In genomic region chr2:65294092-65294491, GRCm38 (mm10) we compare ENCODE assay signal across 11 mouse cellular contexts. TPM values are rescaled to one million over a fixed set of nuclear protein-coding genes. Genes with fewer than 3 reads are reported as not detected.
DNase-seq lines count a peak whose midpoint lies in the region; ATAC-seq and TF ChIP-seq lines count a peak whose summit lies in the region.
"Had no signal": no experiment of that assay in that cellular context is flagged by ENCODE, and none has a peak within 500 bp of the region (broad histone marks: within the 10 kb centered on the region; RNA-seq: fewer than 3 reads in every experiment).

No protein-coding gene starts in this region.

- DNase-seq in hindbrain, postnatal 0 days (ENCODE audit: low spot score), result peak; percentile 9
- peak; percentile 22 for DNase-seq in ovary, postnatal 36 days (ENCODE audit: low spot score)
- no peak for DNase-seq in ovary, postnatal 14 days (ENCODE audit: low spot score)
- DNase-seq in heart, postnatal 10 days, result peak; percentile 65 to 66
- DNase-seq in testis, postnatal 10 days (ENCODE audit: low spot score), result peak; percentile 59
- no peak for DNase-seq in neural tube, embryonic 10.5 days (ENCODE audit: extremely low spot score, low spot score)
- DNase-seq in layer of hippocampus, postnatal 10 days (ENCODE audit: low spot score in 2 of 2), result no peak
- DNase-seq: thymus, postnatal 36 days had no signal

- H3K27ac ChIP-seq in hindbrain, postnatal 0 days, result no peak overlapping the region
- H3K27ac ChIP-seq in hindbrain, embryonic 13.5 days, result no peak overlapping the region
- H3K27ac ChIP-seq: kidney, postnatal 0 days; liver, embryonic 14.5 days had no signal

- intact Hi-C loops in heart, postnatal 10 days (cut with DNase I), result no loop called here

- ATAC-seq in hindbrain, postnatal 0 days, result no peak
- ATAC-seq in hindbrain, embryonic 13.5 days (ENCODE audit: low FRiP score), result no peak

- no peaks in the 10 kb centered on the region for H3K9me3 ChIP-seq in hindbrain, postnatal 0 days (ENCODE audit: low read length)
- H3K9me3 ChIP-seq in hindbrain, embryonic 13.5 days, result no peaks in the 10 kb centered on the region

- no peaks in the 10 kb centered on the region for H3K36me3 ChIP-seq in hindbrain, postnatal 0 days (ENCODE audit: insufficient read depth, low read length)
- no peaks in the 10 kb centered on the region for H3K36me3 ChIP-seq in hindbrain, embryonic 13.5 days

- TF ChIP-seq CTCF in hindbrain, postnatal 0 days (IDR thresholded peaks at IDR 0.05; ENCODE audit: low read depth), result no peak

- H3K9ac ChIP-seq in hindbrain, postnatal 0 days (replicated peaks; ENCODE audit: low read length), result no peak overlapping the region
- no peak overlapping the region for H3K9ac ChIP-seq in hindbrain, embryonic 13.5 days
- H3K9ac ChIP-seq: liver, embryonic 14.5 days had no signal

- H3K4me3 ChIP-seq in hindbrain, postnatal 0 days (ENCODE audit: low read length), result no peak overlapping the region
- H3K4me3 ChIP-seq in hindbrain, embryonic 13.5 days, result no peak overlapping the region

- H3K4me1 ChIP-seq in hindbrain, postnatal 0 days (ENCODE audit: insufficient read depth, low read length), result no peaks in the 10 kb centered on the region
- H3K4me1 ChIP-seq in hindbrain, embryonic 13.5 days (replicated peaks), result no peaks in the 10 kb centered on the region

- no peaks in the 10 kb centered on the region for H3K27me3 ChIP-seq in hindbrain, postnatal 0 days (ENCODE audit: insufficient read depth, low read length)
- H3K27me3 ChIP-seq in hindbrain, embryonic 13.5 days, result no peaks in the 10 kb centered on the region

- H3K4me2 ChIP-seq in hindbrain, postnatal 0 days (ENCODE audit: low read depth, low read length), result no peak overlapping the region
- H3K4me2 ChIP-seq in hindbrain, embryonic 13.5 days, result no peak overlapping the region

- WGBS in hindbrain, postnatal 0 days, result 46% methylated on average over 8 of the region's 8 CpGs
- WGBS in hindbrain, embryonic 13.5 days, result 77% methylated on average over 8 of the region's 8 CpGs

RNA-seq across cellular contexts. Expression of gene Cobll1, which starts 54.9 kb away (rescaled TPM):
- 2.4 and 2.5 TPM in 2 replicates for total RNA-seq in hindbrain, postnatal 0 days (2014; rRNA removed)
- 3.3 and 3.5 TPM in 2 replicates for polyA plus RNA-seq in hindbrain, postnatal 0 days (2015; fragmentation: Nextera tagmentation; extraction: Ambion mirVana)
- 2.6 and 3.0 TPM in 2 replicates for polyA plus RNA-seq in hindbrain, embryonic 13.5 days (2015; fragmentation: Nextera tagmentation; extraction: Ambion mirVana)
- total RNA-seq in heart, postnatal 10 days (2021), result 10 to 100 TPM; 44.8 to 47.4 TPM
- 10 to 100 TPM; 10.6 to 12.1 TPM for total RNA-seq in layer of hippocampus, postnatal 10 days (2021)

Comparison
In these comparisons a context has a peak if more than half of its experiments do, and no peak if none do; other contexts are left out.
1. DNase-seq: peak in hindbrain, postnatal 0 days (single experiment), ovary, postnatal 36 days (single experiment), heart, postnatal 10 days (2 of 2) and testis, postnatal 10 days (single experiment); none in ovary, postnatal 14 days (single experiment), neural tube, embryonic 10.5 days (single experiment) and layer of hippocampus, postnatal 10 days (0 of 2).